Mouse (Mus musculus) olfactory bulb, adult 2 months (tissue): ENCODE results near the gene Gm11562.

Experiments
- CTCF ChIP-seq: fragments of 200-500 bp; IDR thresholded peaks from 2 replicates; pipeline ENCODE4 v1.5.1; 2012; ENCODE audit warnings: low read depth, mild to moderate bottlenecking, low read length, moderate library complexity; ENCODE audit not compliant: insufficient read depth
- POLR2A ChIP-seq: fragments of 200-500 bp; IDR thresholded peaks from 2 replicates; pipeline ENCODE4 v1.6.1; 2012; ENCODE audit warnings: mild to moderate bottlenecking, low read depth, low read length, moderate library complexity; ENCODE audit not compliant: insufficient read depth

- TF ChIP-seq POLR2A, result no peak
- TF ChIP-seq CTCF, result no peak
These were observed 45.6 kb upstream of the Gm11562 start, which contains the start of gene Krtap4-6 for GRCm38 (mm10) chr11:99665860-99666259.
